ENCODE assay signal across 13 mouse cellular contexts in genomic region chr5:37827626-37827950, GRCm38 (mm10). TPM values are rescaled to one million over a fixed set of nuclear protein-coding genes. Genes with fewer than 3 reads are reported as not detected.
DNase-seq lines count a peak whose midpoint lies in the region; ATAC-seq and TF ChIP-seq lines count a peak whose summit lies in the region.
"Had no signal": no experiment of that assay in that cellular context is flagged by ENCODE, and none has a peak within 500 bp of the region (broad histone marks: within the 10 kb centered on the region; RNA-seq: fewer than 3 reads in every experiment).

No protein-coding gene starts in this region.

- no peak overlapping the region for H3K4me2 ChIP-seq in heart, postnatal 0 days (ENCODE audit: low read depth, low read length)

- WGBS in heart, postnatal 0 days: 4% methylated on average over 9 of the region's 9 CpGs
- 0% methylated on average over 9 of the region's 9 CpGs for WGBS in limb, embryonic 10.5 days

- peak overlapping the region; percentile 23; the same call in 1 of the 2 replicates for H3K4me3 ChIP-seq in heart, postnatal 0 days (ENCODE audit: low read depth, low read length)
- peak overlapping the region; percentile 52; the same call in 1 of the 2 replicates for H3K4me3 ChIP-seq in E14TG2a.4 (replicated peaks; ENCODE audit: low read length)
- peak overlapping the region; percentile 6; the same call in 1 of the 2 replicates for H3K4me3 ChIP-seq in brown adipose tissue, adult 24 weeks (ENCODE audit: insufficient read depth, low read depth, low read length)
- H3K4me3 ChIP-seq in limb, embryonic 10.5 days: peak overlapping the region; percentile 86
- H3K4me3 ChIP-seq: layer of hippocampus, adult 2 months had no signal

- DNase-seq in heart, postnatal 0 days (ENCODE audit: low spot score): no peak
- no peak for DNase-seq in heart, adult 9 months (ENCODE audit: low spot score in 2 of 2)
- DNase-seq in limb, embryonic 10.5 days (ENCODE audit: low spot score): no peak
- DNase-seq in urinary bladder, postnatal 36 days (ENCODE audit: low spot score in 2 of 2): no peak
- DNase-seq: adrenal gland, postnatal 14 days had no signal

- no peak for ATAC-seq in heart, postnatal 0 days (ENCODE audit: insufficient read depth, low read depth)
- ATAC-seq in cerebellum, adult (ENCODE audit: insufficient number of reproducible peaks, low FRiP score, low TSS enrichment): no peak
- ATAC-seq: intestine, postnatal 0 days had no signal

- no peak overlapping the region for H3K27ac ChIP-seq in heart, postnatal 0 days (ENCODE audit: low read depth)
- no peak overlapping the region for H3K27ac ChIP-seq in brown adipose tissue, adult 24 weeks (replicated peaks; ENCODE audit: low read depth, low read length)
- H3K27ac ChIP-seq in limb, embryonic 10.5 days: peak overlapping the region; percentile 93
- H3K27ac ChIP-seq: layer of hippocampus, adult 2 months had no signal

- H3K27me3 ChIP-seq in heart, postnatal 0 days (ENCODE audit: control insufficient read depth, insufficient read depth, low read length): peaks cover 97% of the 10 kb centered on the region
- peaks cover 91% of the 10 kb centered on the region for H3K27me3 ChIP-seq in E14TG2a.4 (ENCODE audit: insufficient read depth, low read length)
- peaks cover 92% of the 10 kb centered on the region for H3K27me3 ChIP-seq in limb, embryonic 10.5 days (ENCODE audit: low read depth, poor library complexity, severe bottlenecking)

- H3K36me3 ChIP-seq in heart, postnatal 0 days (replicated peaks; ENCODE audit: control insufficient read depth, insufficient read depth, low read length): no peaks in the 10 kb centered on the region
- no peaks in the 10 kb centered on the region for H3K36me3 ChIP-seq in E14TG2a.4 (ENCODE audit: insufficient read depth, low read length)
- peaks cover 6% of the 10 kb centered on the region; the same call in 1 of the 2 replicates for H3K36me3 ChIP-seq in limb, embryonic 10.5 days

- peaks cover 7% of the 10 kb centered on the region; the same call in 1 of the 2 replicates for H3K9me3 ChIP-seq in heart, postnatal 0 days (replicated peaks; ENCODE audit: control insufficient read depth, low read length)
- no peaks in the 10 kb centered on the region for H3K9me3 ChIP-seq in E14TG2a.4 (ENCODE audit: low read length)
- H3K9me3 ChIP-seq in limb, embryonic 10.5 days (replicated peaks): no peaks in the 10 kb centered on the region; the same call in 1 of the 2 replicates

- no peak for TF ChIP-seq EP300 in heart, postnatal 0 days (IDR thresholded peaks at IDR 0.05; ENCODE audit: low read depth)

- H3K9ac ChIP-seq in heart, postnatal 0 days (replicated peaks; ENCODE audit: low read depth, low read length): no peak overlapping the region

- peaks cover 11% of the 10 kb centered on the region for H3K4me1 ChIP-seq in heart, postnatal 0 days (ENCODE audit: control insufficient read depth, insufficient read depth)
- peaks cover 86% of the 10 kb centered on the region for H3K4me1 ChIP-seq in E14TG2a.4 (replicated peaks; ENCODE audit: low read depth, low read length)
- H3K4me1 ChIP-seq in brown adipose tissue, adult 24 weeks (ENCODE audit: control insufficient read depth, insufficient read depth, insufficient read length, low read length): 0 out of 2 replicates have a peak, but pooled peaks cover 3% of the 10 kb centered on the region
- H3K4me1 ChIP-seq in limb, embryonic 10.5 days: peaks cover 73% of the 10 kb centered on the region

- no peak for TF ChIP-seq CTCF in heart, postnatal 0 days (IDR thresholded peaks at IDR 0.05; ENCODE audit: low read depth)
- TF ChIP-seq CTCF in E14TG2a.4 (conservative IDR thresholded peaks at IDR 0.05; ENCODE audit: low read length): no peak

RNA-seq across cellular contexts. Expression of gene Msx1, which starts 3.2 kb away (rescaled TPM):
- 7.8 and 15.4 TPM in 2 replicates for total RNA-seq in heart, postnatal 0 days (2014; rRNA removed; ENCODE audit: low replicate concordance)
- polyA plus RNA-seq in heart, postnatal 0 days (2015; fragmentation: Nextera tagmentation; extraction: Ambion mirVana): 4.4 and 4.6 TPM in 2 replicates
- polyA plus RNA-seq in brown adipose tissue, adult 24 weeks (2012; ENCODE audit: insufficient read depth, insufficient read length, missing spikeins): 1.8 and 2.9 TPM in 2 replicates
- polyA plus RNA-seq in limb, embryonic 10.5 days (2016; fragmentation: Nextera tagmentation; extraction: Ambion mirVana): 360 and 372 TPM in 2 replicates
- total RNA-seq: common myeloid progenitor, adult 5-6 weeks; granulocyte monocyte progenitor cell, adult 5-6 weeks; monocyte, adult 5-6 weeks had no signal

Comparison
In these comparisons a context has a peak if more than half of its experiments do, and no peak if none do; other contexts are left out.
1. H3K4me3 ChIP-seq: peak in every context shown above with its lines; median percentile 86 in limb, embryonic 10.5 days; 52 in E14TG2a.4; 23 in heart, postnatal 0 days; 6 in brown adipose tissue, adult 24 weeks.
2. RNA of gene Msx1, which starts 3.2 kb away (polyA plus RNA-seq): 360 to 372 TPM in limb, embryonic 10.5 days; 4.4 to 4.6 TPM in heart, postnatal 0 days and 1.8 to 2.9 TPM in brown adipose tissue, adult 24 weeks; every median in the first group is over 10 times any median in the second.